Comparison of ENCODE assay signal across 10 mouse cellular contexts in genomic region chr5:129580572-129580971, GRCm38 (mm10). TPM values are rescaled to one million over a fixed set of nuclear protein-coding genes. Genes with fewer than 3 reads are reported as not detected.
DNase-seq lines count a peak whose midpoint lies in the region.
"Had no signal": no experiment of that assay in that cellular context is flagged by ENCODE, and none has a peak within 500 bp of the region (broad histone marks: within the 10 kb centered on the region; RNA-seq: fewer than 3 reads in every experiment).

No protein-coding gene starts in this region.

- intact Hi-C loops in left cerebral cortex, postnatal 14 days (cut with DNase I): loop anchor here (5.0 kb wide), 2 partner anchors 78 to 193 kb away; partner anchors contain the start of gene Sfswap

- DNase-seq in layer of hippocampus, adult 11-12 months (ENCODE audit: low spot score): peak; percentile 43
- DNase-seq in layer of hippocampus, adult 9-10 months (ENCODE audit: low spot score): no peak
- peak; percentile 67 to 72 for DNase-seq in right cerebral cortex, adult 2 months (ENCODE audit: low spot score in 2 of 2)
- DNase-seq in right cerebral cortex, postnatal 14 days: no peak
- DNase-seq in left cerebral cortex, postnatal 14 days (ENCODE audit: low spot score in 2 of 2): peak; percentile 52 to 74
- no peak for DNase-seq in urinary bladder, postnatal 14 days (ENCODE audit: low spot score)
- DNase-seq in spleen, adult 18-20 months: no peak
- DNase-seq: gastrocnemius, adult 2 months; kidney, adult 2 months; kidney, postnatal 14 days had no signal

RNA-seq across cellular contexts. Expression of gene Mmp17, which starts 3.4 kb away (rescaled TPM):
- total RNA-seq in left cerebral cortex, postnatal 14 days (2021): 10 to 100 TPM; 91.1 to 94.9 TPM

Comparison
In these comparisons a context has a peak if more than half of its experiments do, and no peak if none do; other contexts are left out.
1. DNase-seq: peak in layer of hippocampus, adult 11-12 months (single experiment), right cerebral cortex, adult 2 months (2 of 2) and left cerebral cortex, postnatal 14 days (2 of 2); none in layer of hippocampus, adult 9-10 months (single experiment), right cerebral cortex, postnatal 14 days (single experiment), urinary bladder, postnatal 14 days (single experiment) and spleen, adult 18-20 months (0 of 2).